Mouse (Mus musculus) testis, adult 2 months (tissue): Measurements from ENCODE around the gene Foxp1.

Experiments
- CTCF ChIP-seq: fragments of 200-500 bp; IDR thresholded peaks from 2 replicates; pipeline ENCODE4 v1.5.1; 2012; ENCODE audit warnings: low read depth, mild to moderate bottlenecking, inconsistent platforms, low read length, moderate library complexity; ENCODE audit not compliant: control insufficient read depth, insufficient read depth, insufficient replicate concordance
- POLR2A ChIP-seq: fragments of 200-500 bp; IDR thresholded peaks from 2 replicates; pipeline ENCODE4 v1.6.1; 2012; ENCODE audit warnings: low read depth, mild to moderate bottlenecking, inconsistent platforms, low read length, moderate library complexity; ENCODE audit not compliant: control insufficient read depth

DNA sequence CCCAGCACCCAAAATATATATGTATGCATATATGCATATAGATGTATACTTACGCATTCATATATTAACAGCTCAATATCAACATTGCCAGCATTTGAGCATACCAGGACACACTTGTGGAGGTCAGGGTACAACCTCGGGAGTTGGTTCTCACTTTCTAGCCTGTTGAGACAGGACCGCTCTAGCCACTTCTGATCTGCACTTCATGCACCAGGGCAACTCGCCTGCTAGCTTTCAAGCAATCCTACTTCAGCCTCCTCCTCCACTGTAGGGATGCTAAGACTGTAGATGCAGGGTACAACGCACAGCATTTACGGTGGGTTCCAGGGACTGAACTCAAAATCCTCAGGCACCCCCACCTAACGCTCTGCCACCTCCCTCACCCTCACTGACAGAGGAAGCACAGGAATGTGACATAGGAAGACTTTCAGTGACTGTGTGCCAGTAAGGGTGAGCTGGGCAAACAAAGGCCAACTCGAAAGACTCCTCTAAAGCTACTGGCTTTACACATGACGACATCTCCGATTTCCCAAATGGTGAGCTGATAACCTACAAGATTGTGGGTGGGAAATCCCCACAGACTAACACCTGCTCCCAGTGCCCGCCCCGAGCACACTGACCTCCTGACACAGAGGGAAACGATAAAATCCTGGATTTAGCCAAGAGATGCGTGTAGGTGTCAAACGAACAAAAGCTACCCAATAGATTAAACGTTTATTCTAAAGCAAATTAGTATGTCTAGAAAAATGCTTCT lies 93.0 kb downstream of the Foxp1 start:
- TF ChIP-seq CTCF (no peak), POLR2A (no peak)
